Mouse (Mus musculus): ENCODE data around the gene Cnpy3. TPM values are rescaled to one million over a fixed set of nuclear protein-coding genes. Genes with fewer than 3 reads are reported as not detected.
A peak's percentile ranks its signal among the peaks of the same experiment; 100 is the strongest.
"Not testable (repeated sequence)": the region's sequence is repeated elsewhere in the genome, so short reads cannot be mapped to it uniquely, and the experiment has no call there.

The Cnpy3 gene
- polyA plus RNA-seq, 1 experiment from 2014 or later, result 88.6 TPM

- Histone ChIP-seq H3K4me3 (ENCODE audit: inconsistent target) (peak overlapping the region; percentile 69), H3K79me2 (ENCODE audit: inconsistent target) (peaks cover under 1% of the 10 kb centered on the region; the same call in 1 of the 2 replicates), H3K36me3 (ENCODE audit: inconsistent target) (peaks cover 31% of the 10 kb centered on the region), H3K27ac (peak overlapping the region; percentile 82)
- WGBS (ENCODE audit: missing documents), result 10% methylated on average over 18 of the region's 20 CpGs
These were observed 21.5 kb upstream of the Cnpy3 start for GRCm38 (mm10) chr17:46773278-46774130.

DNA sequence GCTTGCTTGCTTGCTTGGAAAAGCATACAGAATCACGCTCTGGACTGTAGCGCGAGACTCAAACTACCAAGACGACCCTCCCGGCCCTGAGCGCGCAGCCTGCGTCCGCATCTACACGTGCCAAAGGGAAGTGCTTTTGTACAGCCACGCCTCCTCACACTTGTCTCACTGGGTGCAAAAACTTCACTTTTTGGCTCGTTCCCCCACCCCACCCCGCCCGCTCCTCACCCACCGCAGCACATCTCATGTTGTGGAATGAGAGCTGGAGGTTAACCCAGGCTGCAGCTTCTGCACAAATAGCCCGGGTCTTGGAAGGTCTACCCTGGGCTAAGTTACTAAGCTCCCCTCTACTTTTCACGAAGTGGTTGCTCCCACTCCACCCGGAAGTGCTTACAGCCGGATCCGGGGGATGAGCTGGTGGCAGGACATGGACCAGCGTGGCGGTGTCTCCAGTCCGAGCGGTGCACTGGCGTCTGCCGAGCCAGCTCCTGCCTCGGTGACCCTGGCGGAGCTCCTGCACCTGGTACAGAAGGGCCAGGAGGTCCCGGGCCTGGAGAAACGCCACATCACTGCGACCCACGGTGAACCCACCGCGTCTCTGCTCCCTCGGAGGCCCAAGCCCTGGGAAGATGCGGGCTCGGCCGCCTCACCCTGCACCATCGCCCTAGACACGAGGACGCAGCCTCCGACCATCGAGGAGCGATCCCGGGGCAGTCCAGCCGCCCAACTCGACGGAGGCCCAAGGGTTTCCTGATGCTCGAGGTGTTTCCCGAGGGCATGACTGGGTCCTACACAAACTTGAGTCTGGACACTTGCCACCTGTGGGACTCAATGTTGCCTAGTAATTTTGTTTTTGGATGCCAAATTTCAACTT is 20.6 kb upstream of the Cnpy3 start, which contains the start of gene 2310039H08Rik:
2310039H08Rik (plus strand) TSS at position 232 of the 874 bp plus-strand sequence.
- H3K27ac ChIP-seq, result peak within 1 kb of the TSS; percentile 82
- WGBS (ENCODE audit: missing documents), result under 1% methylated on average over 50 of the region's 50 CpGs
- H3K79me2 ChIP-seq (ENCODE audit: inconsistent target), result no peaks in the 10 kb centered on the region
- H3K4me3 ChIP-seq (ENCODE audit: inconsistent target), result peak within 1 kb of the TSS; percentile 69
- H3K36me3 ChIP-seq (ENCODE audit: inconsistent target), result peaks cover 23% of the 10 kb centered on the region

GRCm38 (mm10) chr17:46772038-46772403 is 20.0 kb upstream of the Cnpy3 start:
- WGBS (ENCODE audit: missing documents), result 0% methylated on average over 5 of the region's 5 CpGs
- peaks cover 19% of the 10 kb centered on the region for H3K36me3 ChIP-seq (ENCODE audit: inconsistent target)
- H3K27ac ChIP-seq, result peak overlapping the region; percentile 82
- peak overlapping the region; percentile 69 for H3K4me3 ChIP-seq (ENCODE audit: inconsistent target)
- H3K79me2 ChIP-seq (ENCODE audit: inconsistent target), result no peaks in the 10 kb centered on the region

DNA sequence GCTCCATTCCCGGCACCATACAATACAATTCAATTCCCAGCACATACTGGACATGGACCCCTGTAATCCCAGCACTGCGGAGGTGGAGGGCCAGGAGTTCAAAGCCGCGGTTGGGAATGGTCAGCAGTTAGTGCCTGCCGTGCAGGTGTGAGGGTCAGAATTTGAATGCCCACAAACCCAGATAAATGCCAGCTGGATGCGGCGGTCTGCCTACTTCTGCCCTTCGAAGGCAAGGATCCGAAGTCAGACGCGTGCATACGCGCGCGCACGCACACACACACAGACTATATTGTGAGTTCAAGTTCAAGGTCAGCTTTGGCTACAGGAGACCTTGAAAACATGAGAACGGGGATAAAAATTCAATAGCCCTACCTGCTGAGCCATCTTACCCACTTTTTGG is 19.6 kb upstream of the Cnpy3 start:
- Histone ChIP-seq H3K79me2 (ENCODE audit: inconsistent target) (no peaks in the 10 kb centered on the region), H3K4me3 (ENCODE audit: inconsistent target) (peak overlapping the region; percentile 69; the same call in 1 of the 2 replicates), H3K27ac (no peak overlapping the region; the same call in 1 of the 2 replicates), H3K36me3 (ENCODE audit: inconsistent target) (peaks cover 19% of the 10 kb centered on the region)
- 83% methylated on average over 17 of the region's 17 CpGs for WGBS (ENCODE audit: missing documents)

DNA sequence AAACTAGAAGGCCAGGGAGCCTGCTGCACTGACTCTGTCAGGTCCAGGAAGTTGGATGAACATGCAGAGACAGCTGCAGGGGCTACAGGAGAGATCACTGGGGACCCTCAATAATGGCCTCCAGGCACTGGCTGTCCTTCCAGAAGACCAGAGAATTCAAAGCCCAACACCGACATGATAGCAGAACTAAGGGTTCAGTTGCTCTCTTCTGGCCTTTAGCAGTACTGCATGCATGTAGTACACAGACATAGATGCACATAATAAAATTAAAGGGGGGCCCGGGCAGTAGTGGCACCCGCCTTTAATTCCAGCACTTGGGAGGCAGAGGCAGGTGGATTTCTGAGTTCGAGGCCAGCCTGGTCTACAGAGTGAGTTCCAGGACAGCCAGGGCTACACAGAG is 19.0 kb upstream of the Cnpy3 start:
- H3K27ac ChIP-seq, result no peak overlapping the region
- H3K79me2 ChIP-seq (ENCODE audit: inconsistent target), result no peaks in the 10 kb centered on the region
- H3K36me3 ChIP-seq (ENCODE audit: inconsistent target), result peaks cover 13% of the 10 kb centered on the region
- H3K4me3 ChIP-seq (ENCODE audit: inconsistent target), result no peak overlapping the region
- WGBS (ENCODE audit: missing documents), result 97% methylated on average over 2 of the region's 4 CpGs

GRCm38 (mm10) chr17:46770546-46770945 is 18.5 kb upstream of the Cnpy3 start:
- Histone ChIP-seq H3K36me3 (ENCODE audit: inconsistent target) (peaks cover 9% of the 10 kb centered on the region), H3K27ac (no peak overlapping the region), H3K4me3 (ENCODE audit: inconsistent target) (no peak overlapping the region), H3K79me2 (ENCODE audit: inconsistent target) (no peaks in the 10 kb centered on the region)
- 95% methylated on average over 11 of the region's 11 CpGs for WGBS (ENCODE audit: missing documents)

- WGBS (ENCODE audit: missing documents), result 30% methylated on average over 8 of the region's 8 CpGs
- H3K79me2 ChIP-seq (ENCODE audit: inconsistent target), result no peaks in the 10 kb centered on the region
- H3K27ac ChIP-seq, result no peak overlapping the region
- no peaks in the 10 kb centered on the region for H3K36me3 ChIP-seq (ENCODE audit: inconsistent target)
- H3K4me3 ChIP-seq (ENCODE audit: inconsistent target), result no peak overlapping the region
These were observed 15.9 kb upstream of the Cnpy3 start for GRCm38 (mm10) chr17:46767868-46768267.

- not testable (repeated sequence) for H3K79me2 ChIP-seq (ENCODE audit: inconsistent target); H3K36me3 ChIP-seq (ENCODE audit: inconsistent target); H3K27ac ChIP-seq; H3K4me3 ChIP-seq (ENCODE audit: inconsistent target)
- WGBS (ENCODE audit: missing documents), result 87% methylated on average over 4 of the region's 9 CpGs
These were observed 12.9 kb upstream of the Cnpy3 start for GRCm38 (mm10) chr17:46764916-46765315.

DNA sequence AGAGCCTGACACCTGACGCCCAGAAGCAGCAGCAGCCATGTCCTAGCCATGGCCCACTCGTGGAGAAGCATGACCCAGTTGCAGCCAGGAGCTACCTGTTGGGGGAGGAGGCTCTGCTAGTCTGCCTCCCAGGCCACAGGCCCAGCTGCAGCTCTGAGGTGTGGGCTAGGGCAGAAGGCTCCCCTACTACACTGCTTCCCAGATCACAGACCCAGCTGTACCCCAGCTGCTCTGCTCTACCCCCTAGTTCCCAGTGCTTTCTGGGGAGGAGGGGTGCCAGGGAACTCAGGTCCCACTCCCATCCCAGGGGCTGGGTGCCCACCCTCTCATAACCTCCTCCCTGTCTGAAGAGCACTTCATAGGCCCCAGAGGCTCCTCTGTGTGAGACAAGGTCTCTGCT is 11.5 kb upstream of the Cnpy3 start, which contains the start of gene Ptcra:
Ptcra (minus strand) TSS at position 169 of the 400 bp plus-strand sequence.
- 80% methylated on average over 2 of the region's 2 CpGs for WGBS (ENCODE audit: missing documents)
- H3K27ac ChIP-seq, result no peak within 1 kb of the TSS
- no peaks in the 10 kb centered on the region for H3K79me2 ChIP-seq (ENCODE audit: inconsistent target)
- H3K36me3 ChIP-seq (ENCODE audit: inconsistent target), result no peaks in the 10 kb centered on the region
- no peak within 1 kb of the TSS for H3K4me3 ChIP-seq (ENCODE audit: inconsistent target)

GRCm38 (mm10) chr17:46758753-46759152 is 6.7 kb upstream of the Cnpy3 start:
- Histone ChIP-seq H3K27ac (no peak overlapping the region), H3K79me2 (ENCODE audit: inconsistent target) (no peaks in the 10 kb centered on the region), H3K36me3 (ENCODE audit: inconsistent target) (no peaks in the 10 kb centered on the region), H3K4me3 (ENCODE audit: inconsistent target) (no peak overlapping the region)
- 92% methylated on average over 12 of the region's 12 CpGs for WGBS (ENCODE audit: missing documents)

- Histone ChIP-seq H3K27ac (peak overlapping the region; percentile 86), H3K36me3 (ENCODE audit: inconsistent target) (peaks cover 4% of the 10 kb centered on the region; the same call in 1 of the 2 replicates), H3K79me2 (ENCODE audit: inconsistent target) (peaks cover 50% of the 10 kb centered on the region), H3K4me3 (ENCODE audit: inconsistent target) (peak overlapping the region; percentile 44)
- WGBS (ENCODE audit: missing documents), result 2% methylated on average over 15 of the region's 16 CpGs
These were observed 789 bp downstream of the Cnpy3 start for GRCm38 (mm10) chr17:46751056-46751793.

DNA sequence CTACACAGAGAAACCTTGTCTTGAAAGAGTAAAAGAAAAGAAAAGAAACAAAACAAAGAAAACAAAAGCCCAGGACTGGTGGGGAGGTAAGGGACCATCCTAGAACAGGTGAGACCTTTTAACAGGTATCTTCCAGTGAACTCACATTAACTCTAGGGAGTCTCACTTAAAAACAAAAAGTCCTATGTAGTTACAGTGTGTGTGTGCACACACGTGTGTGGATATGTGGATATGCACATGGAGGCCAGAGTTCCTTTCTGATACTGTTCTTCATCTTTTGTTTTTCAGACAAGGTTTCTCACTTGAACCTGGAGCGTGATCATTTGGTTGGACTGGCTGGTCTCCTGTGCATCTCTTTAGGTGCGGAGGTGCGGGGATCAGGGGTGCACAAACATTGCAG is 1.4 kb downstream of the Cnpy3 start:
- Histone ChIP-seq H3K79me2 (ENCODE audit: inconsistent target) (peaks cover 57% of the 10 kb centered on the region), H3K4me3 (ENCODE audit: inconsistent target) (peak overlapping the region; percentile 44), H3K36me3 (ENCODE audit: inconsistent target) (peaks cover 10% of the 10 kb centered on the region; the same call in 1 of the 2 replicates), H3K27ac (peak overlapping the region; percentile 86)
- 51% methylated on average over 4 of the region's 4 CpGs for WGBS (ENCODE audit: missing documents)

GRCm38 (mm10) chr17:46749282-46749681 is 2.7 kb downstream of the Cnpy3 start:
- H3K4me3 ChIP-seq (ENCODE audit: inconsistent target), result no peak overlapping the region
- WGBS (ENCODE audit: missing documents), result 76% methylated on average over 5 of the region's 5 CpGs
- H3K27ac ChIP-seq, result no peak overlapping the region

DNA sequence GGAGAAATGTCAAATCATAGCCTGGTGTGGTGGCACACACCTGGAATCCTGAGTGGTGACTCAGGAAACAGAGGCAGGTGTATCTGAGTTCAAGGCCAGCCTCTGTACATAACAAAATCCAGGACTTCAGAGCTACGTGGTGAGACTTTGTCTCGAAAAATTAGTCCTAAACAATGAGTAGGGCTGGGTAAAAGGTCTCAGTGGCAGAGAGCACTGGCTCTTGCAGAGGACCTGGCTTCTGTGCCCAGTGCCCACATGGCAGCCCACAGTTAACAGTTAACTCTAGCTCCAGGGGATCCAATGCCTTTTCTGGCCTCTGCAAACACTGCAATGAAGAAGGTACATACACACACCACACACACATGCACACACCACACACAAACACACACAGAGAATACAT is 4.2 kb downstream of the Cnpy3 start:
- WGBS (ENCODE audit: missing documents), result 92% methylated on average over 2 of the region's 2 CpGs
- peaks cover 28% of the 10 kb centered on the region for H3K36me3 ChIP-seq (ENCODE audit: inconsistent target)
- peak overlapping the region; percentile 46 for H3K27ac ChIP-seq

More at GRCm38 (mm10) chr17:46749282-46749681, 2.7 kb downstream of the Cnpy3 start:
- peaks cover 70% of the 10 kb centered on the region for H3K79me2 ChIP-seq (ENCODE audit: inconsistent target)
- peaks cover 14% of the 10 kb centered on the region; the same call in 1 of the 2 replicates for H3K36me3 ChIP-seq (ENCODE audit: inconsistent target)

More for the DNA sequence above, 4.2 kb downstream of the Cnpy3 start:
- H3K79me2 ChIP-seq (ENCODE audit: inconsistent target), result peaks cover 84% of the 10 kb centered on the region
- H3K4me3 ChIP-seq (ENCODE audit: inconsistent target), result no peak overlapping the region
